Mouse (Mus musculus): ENCODE data around the gene Timm9. TPM values are rescaled to one million over a fixed set of nuclear protein-coding genes. Genes with fewer than 3 reads are reported as not detected.
A peak's percentile ranks its signal among the peaks of the same experiment; 100 is the strongest.

The Timm9 gene
- polyA plus RNA-seq, 1 experiment: 8.4 TPM

GRCm38 (mm10) chr12:71136974-71137491 lies 549 bp upstream of the Timm9 start:
- H3K36me3 ChIP-seq (ENCODE audit: control insufficient read depth, insufficient read depth, low read length): peaks cover 6% of the 10 kb centered on the region
- H3K4me3 ChIP-seq (ENCODE audit: extremely low read depth, insufficient read depth, insufficient read length): peak overlapping the region; percentile 99
- WGBS: under 1% methylated on average over 30 of the region's 30 CpGs
- H3K27me3 ChIP-seq (ENCODE audit: control insufficient read depth, insufficient read depth, low read length): no peaks in the 10 kb centered on the region
- peak overlapping the region; percentile 83 for H3K27ac ChIP-seq (ENCODE audit: insufficient read depth, low read length)
- H3K4me1 ChIP-seq (ENCODE audit: control insufficient read depth, insufficient read depth, insufficient read length): peaks cover 3% of the 10 kb centered on the region; the same call in 1 of the 2 replicates
- peak; percentile 71 to 92 for DNase-seq (ENCODE audit: low read depth in 1 of 2, low spot score in 2 of 2)
- TF ChIP-seq POLR2A (IDR thresholded peaks at IDR 0.05; ENCODE audit: low read depth, low read length) (peak; percentile 2; the same call in 1 of the 2 replicates), CTCF (IDR thresholded peaks at IDR 0.05; ENCODE audit: extremely low read depth, insufficient read depth, insufficient read length, insufficient replicate concordance) (no peak)

- Histone ChIP-seq H3K27ac (ENCODE audit: insufficient read depth, low read length) (no peak overlapping the region), H3K4me3 (ENCODE audit: extremely low read depth, insufficient read depth, insufficient read length) (no peak overlapping the region), H3K4me1 (ENCODE audit: control insufficient read depth, insufficient read depth, insufficient read length) (peaks cover 3% of the 10 kb centered on the region; the same call in 1 of the 2 replicates), H3K27me3 (ENCODE audit: control insufficient read depth, insufficient read depth, low read length) (no peaks in the 10 kb centered on the region), H3K36me3 (ENCODE audit: control insufficient read depth, insufficient read depth, low read length) (peaks cover 7% of the 10 kb centered on the region)
- 15% methylated on average over 5 of the region's 5 CpGs for WGBS
- no peak for DNase-seq (ENCODE audit: low read depth in 1 of 2, low spot score in 2 of 2)
- TF ChIP-seq POLR2A (IDR thresholded peaks at IDR 0.05; ENCODE audit: low read depth, low read length): no peak
- no peak for TF ChIP-seq CTCF (IDR thresholded peaks at IDR 0.05; ENCODE audit: extremely low read depth, insufficient read depth, insufficient read length, insufficient replicate concordance)
These were observed 903 bp downstream of the Timm9 start for GRCm38 (mm10) chr12:71135581-71135980.

GRCm38 (mm10) chr12:71123286-71123685 lies 13.2 kb downstream of the Timm9 start:
- Histone ChIP-seq H3K4me1 (ENCODE audit: control insufficient read depth, insufficient read depth, insufficient read length) (no peaks in the 10 kb centered on the region), H3K36me3 (ENCODE audit: control insufficient read depth, insufficient read depth, low read length) (peaks cover 17% of the 10 kb centered on the region), H3K27me3 (ENCODE audit: control insufficient read depth, insufficient read depth, low read length) (no peaks in the 10 kb centered on the region), H3K4me3 (ENCODE audit: extremely low read depth, insufficient read depth, insufficient read length) (no peak overlapping the region), H3K27ac (ENCODE audit: insufficient read depth, low read length) (no peak overlapping the region)
- no peak for DNase-seq (ENCODE audit: low read depth in 1 of 2, low spot score in 2 of 2)
- no peak for TF ChIP-seq POLR2A (IDR thresholded peaks at IDR 0.05; ENCODE audit: low read depth, low read length)
- no peak for TF ChIP-seq CTCF (IDR thresholded peaks at IDR 0.05; ENCODE audit: extremely low read depth, insufficient read depth, insufficient read length, insufficient replicate concordance)
- 85% methylated on average over 9 of the region's 9 CpGs for WGBS

DNA sequence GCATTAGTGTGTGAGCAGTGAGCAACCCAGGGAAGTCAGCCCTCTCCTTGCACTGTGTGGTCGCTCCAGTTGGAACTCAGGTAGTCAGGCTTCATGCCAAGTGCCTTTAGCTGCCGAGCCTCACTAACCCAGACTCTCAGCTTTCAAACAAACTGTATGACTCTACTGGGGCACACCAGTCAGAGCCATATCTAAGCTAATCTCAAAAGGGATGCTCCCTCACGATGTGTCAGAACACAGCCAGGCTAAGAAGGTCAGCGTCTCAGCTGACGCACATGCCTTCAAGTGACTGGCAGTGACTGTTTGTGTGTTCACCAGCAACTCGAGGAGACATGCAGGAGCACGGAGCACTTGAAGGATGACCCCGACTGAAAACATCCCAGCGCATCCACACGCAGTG lies 13.8 kb downstream of the Timm9 start:
- 91% methylated on average over 10 of the region's 10 CpGs for WGBS
- DNase-seq (ENCODE audit: low read depth in 1 of 2, low spot score in 2 of 2): no peak
- Histone ChIP-seq H3K4me3 (ENCODE audit: extremely low read depth, insufficient read depth, insufficient read length) (no peak overlapping the region), H3K27me3 (ENCODE audit: control insufficient read depth, insufficient read depth, low read length) (no peaks in the 10 kb centered on the region), H3K4me1 (ENCODE audit: control insufficient read depth, insufficient read depth, insufficient read length) (no peaks in the 10 kb centered on the region), H3K27ac (ENCODE audit: insufficient read depth, low read length) (no peak overlapping the region), H3K36me3 (ENCODE audit: control insufficient read depth, insufficient read depth, low read length) (peaks cover 17% of the 10 kb centered on the region)
- no peak for TF ChIP-seq CTCF (IDR thresholded peaks at IDR 0.05; ENCODE audit: extremely low read depth, insufficient read depth, insufficient read length, insufficient replicate concordance)
- TF ChIP-seq POLR2A (IDR thresholded peaks at IDR 0.05; ENCODE audit: low read depth, low read length): no peak

- no peak for TF ChIP-seq CTCF (IDR thresholded peaks at IDR 0.05; ENCODE audit: extremely low read depth, insufficient read depth, insufficient read length, insufficient replicate concordance)
- no peak for TF ChIP-seq POLR2A (IDR thresholded peaks at IDR 0.05; ENCODE audit: low read depth, low read length)
- no peak for DNase-seq (ENCODE audit: low read depth in 1 of 2, low spot score in 2 of 2)
- peaks cover 10% of the 10 kb centered on the region; the same call in 1 of the 2 replicates for H3K4me1 ChIP-seq (ENCODE audit: control insufficient read depth, insufficient read depth, insufficient read length)
- H3K27me3 ChIP-seq (ENCODE audit: control insufficient read depth, insufficient read depth, low read length): no peaks in the 10 kb centered on the region
- no peak overlapping the region for H3K27ac ChIP-seq (ENCODE audit: insufficient read depth, low read length)
- no peaks in the 10 kb centered on the region for H3K36me3 ChIP-seq (ENCODE audit: control insufficient read depth, insufficient read depth, low read length)
- WGBS: 95% methylated on average over 5 of the region's 5 CpGs
- no peak overlapping the region for H3K4me3 ChIP-seq (ENCODE audit: extremely low read depth, insufficient read depth, insufficient read length)
These were observed 20.1 kb downstream of the Timm9 start for GRCm38 (mm10) chr12:71116411-71116810.

DNA sequence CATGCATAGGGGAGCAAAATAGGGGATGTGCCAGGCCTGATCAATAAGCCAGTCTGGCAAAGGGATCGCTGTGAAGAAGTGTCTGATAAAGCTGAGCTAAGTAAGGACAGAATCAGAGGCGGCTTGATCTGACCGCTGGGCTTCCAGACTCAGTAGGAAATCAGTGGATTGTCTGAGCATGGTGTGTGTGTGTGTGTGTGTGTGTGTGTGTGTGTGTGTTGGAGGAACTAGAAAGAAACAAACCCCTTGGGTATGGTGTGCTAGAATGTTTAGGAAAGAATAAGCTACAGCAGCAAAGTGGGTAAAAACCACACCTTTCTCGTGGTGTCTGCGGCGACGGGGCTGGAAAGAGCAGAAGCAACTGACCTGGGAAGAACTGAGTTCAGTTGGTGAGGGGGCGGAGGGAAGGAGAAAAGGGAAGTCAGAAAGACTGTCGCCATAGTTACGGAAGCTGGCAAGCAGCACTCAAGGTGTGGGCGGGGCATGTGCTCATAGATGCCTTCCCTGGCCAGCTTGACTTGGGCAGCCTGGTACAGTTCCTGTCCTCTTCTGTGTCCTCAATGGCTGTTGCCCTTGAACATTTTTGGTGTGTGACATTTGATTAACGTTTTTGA lies 22.7 kb downstream of the Timm9 start:
- Histone ChIP-seq H3K4me3 (ENCODE audit: extremely low read depth, insufficient read depth, insufficient read length) (peak overlapping the region; percentile 3; the same call in 1 of the 2 replicates), H3K4me1 (ENCODE audit: control insufficient read depth, insufficient read depth, insufficient read length) (peaks cover 12% of the 10 kb centered on the region; the same call in 1 of the 2 replicates), H3K27ac (ENCODE audit: insufficient read depth, low read length) (no peak overlapping the region; the same call in 1 of the 2 replicates), H3K36me3 (ENCODE audit: control insufficient read depth, insufficient read depth, low read length) (no peaks in the 10 kb centered on the region), H3K27me3 (ENCODE audit: control insufficient read depth, insufficient read depth, low read length) (no peaks in the 10 kb centered on the region)
- peak; percentile 80 to 83 for DNase-seq (ENCODE audit: low read depth in 1 of 2, low spot score in 2 of 2)
- TF ChIP-seq CTCF (IDR thresholded peaks at IDR 0.05; ENCODE audit: extremely low read depth, insufficient read depth, insufficient read length, insufficient replicate concordance): no peak
- TF ChIP-seq POLR2A (IDR thresholded peaks at IDR 0.05; ENCODE audit: low read depth, low read length): no peak
- 3% methylated on average over 12 of the region's 12 CpGs for WGBS

DNA sequence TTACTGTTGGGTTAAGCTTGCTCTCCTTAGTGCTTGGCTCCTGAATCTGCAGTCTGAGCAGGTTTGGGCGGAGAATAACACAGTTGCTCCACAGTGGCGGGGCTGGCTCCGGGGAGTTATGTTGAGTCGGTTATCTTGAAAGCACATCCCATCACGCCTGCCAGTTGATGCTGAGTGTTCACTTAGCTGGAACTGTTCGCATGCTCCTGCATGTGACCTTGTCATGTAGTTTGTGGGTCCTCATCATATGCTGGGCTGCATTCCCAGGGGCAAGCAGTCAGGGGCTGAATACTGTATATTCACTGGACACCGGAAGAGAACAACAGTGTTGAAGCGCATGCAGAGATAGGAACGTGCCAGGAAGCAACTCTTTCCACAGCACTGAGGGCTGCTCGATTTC lies 23.4 kb downstream of the Timm9 start:
- DNase-seq (ENCODE audit: low read depth in 1 of 2, low spot score in 2 of 2): no peak
- Histone ChIP-seq H3K4me1 (ENCODE audit: control insufficient read depth, insufficient read depth, insufficient read length) (peaks cover 12% of the 10 kb centered on the region; the same call in 1 of the 2 replicates), H3K27ac (ENCODE audit: insufficient read depth, low read length) (no peak overlapping the region), H3K36me3 (ENCODE audit: control insufficient read depth, insufficient read depth, low read length) (no peaks in the 10 kb centered on the region), H3K27me3 (ENCODE audit: control insufficient read depth, insufficient read depth, low read length) (no peaks in the 10 kb centered on the region), H3K4me3 (ENCODE audit: extremely low read depth, insufficient read depth, insufficient read length) (no peak overlapping the region)
- no peak for TF ChIP-seq CTCF (IDR thresholded peaks at IDR 0.05; ENCODE audit: extremely low read depth, insufficient read depth, insufficient read length, insufficient replicate concordance)
- TF ChIP-seq POLR2A (IDR thresholded peaks at IDR 0.05; ENCODE audit: low read depth, low read length): no peak
- WGBS: 68% methylated on average over 10 of the region's 10 CpGs
